Mouse (Mus musculus): Measurements from ENCODE around the gene Fgb.

The Fgb gene

DNA sequence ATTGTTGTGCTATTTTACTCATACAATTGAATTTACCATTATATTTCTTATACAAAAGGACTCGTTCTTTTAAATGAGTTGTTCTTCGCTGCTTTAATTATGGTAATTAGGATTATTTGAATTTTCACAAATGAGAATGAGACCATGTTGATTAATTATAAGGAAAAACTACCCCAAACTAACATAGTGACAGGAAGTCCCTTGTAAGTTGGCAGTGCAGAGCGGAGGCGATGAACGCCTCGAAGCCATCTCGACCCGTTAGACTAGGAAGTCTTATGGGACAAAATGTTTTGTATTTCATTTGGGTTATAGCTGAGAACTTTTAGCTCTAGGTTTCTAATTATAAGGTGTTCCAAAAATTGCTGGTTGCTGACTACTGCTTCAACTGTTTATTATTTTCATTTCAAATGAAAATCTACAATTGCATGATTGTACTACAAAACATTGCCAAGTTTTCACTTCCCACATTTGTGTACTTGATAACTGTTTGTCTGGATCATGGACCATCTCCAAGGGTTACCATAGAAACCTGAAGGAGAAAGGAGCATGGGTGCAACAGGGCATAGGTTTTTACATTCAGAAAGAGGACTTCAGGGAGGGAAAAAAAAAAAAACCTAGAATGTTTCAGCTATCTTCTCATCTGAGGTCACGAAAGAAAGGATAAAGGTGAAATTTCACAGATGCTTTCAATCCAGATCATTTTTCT lies 22.0 kb downstream of the Fgb start:
- DNase-seq (ENCODE audit: low read depth, low spot score): peak; percentile 20

- DNase-seq (ENCODE audit: low read depth, low spot score): no peak
These were observed 24.0 kb downstream of the Fgb start, which contains the start of gene Fga for GRCm38 (mm10) chr3:83025475-83026301. Fga (plus strand) TSS chr3:83026076.

DNA sequence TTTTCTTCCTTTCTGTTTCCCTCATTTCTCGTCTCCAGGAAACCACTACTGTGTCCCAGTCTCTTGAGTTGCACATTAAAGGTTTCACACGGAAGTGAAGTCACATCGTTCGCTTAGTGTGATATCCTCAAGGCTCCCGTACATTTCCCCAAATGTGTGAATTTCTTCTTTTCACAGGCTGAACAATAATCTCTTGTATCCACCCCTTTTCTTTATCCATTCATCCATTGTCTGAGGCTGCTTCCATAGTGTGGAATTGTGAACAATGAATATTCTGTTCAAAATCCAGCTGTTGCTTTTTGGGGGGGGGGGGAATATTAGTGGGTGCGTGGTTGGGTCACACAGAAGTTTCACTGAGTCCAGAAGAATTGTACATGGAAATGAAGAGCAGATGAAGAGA lies 24.6 kb downstream of the Fgb start:
- DNase-seq (ENCODE audit: low read depth, low spot score): no peak

- DNase-seq (ENCODE audit: low read depth, low spot score): no peak
These were observed 28.5 kb downstream of the Fgb start for GRCm38 (mm10) chr3:83021176-83021575.

DNA sequence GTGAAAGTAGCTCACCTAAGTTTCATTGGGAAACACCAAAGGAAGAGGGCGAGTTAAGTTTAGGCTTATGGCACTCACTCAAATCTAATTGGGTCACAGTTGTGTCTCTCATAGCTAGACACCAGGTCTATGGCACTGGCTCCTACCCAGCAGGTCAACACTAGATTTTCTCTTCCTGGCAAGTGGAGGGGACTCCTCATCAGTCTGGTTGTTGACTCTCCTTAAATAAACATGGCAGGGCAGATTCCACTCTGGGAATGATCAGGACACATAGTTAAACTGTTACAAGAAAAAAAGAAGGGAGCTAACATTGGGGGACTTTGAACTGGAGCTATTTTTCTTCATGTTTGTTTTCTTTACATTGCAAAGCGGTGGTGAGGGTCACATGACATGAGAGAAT lies 29.3 kb downstream of the Fgb start:
- DNase-seq (ENCODE audit: low read depth, low spot score): no peak

- no peak for DNase-seq (ENCODE audit: low read depth, low spot score)
These were observed 33.4 kb downstream of the Fgb start for GRCm38 (mm10) chr3:83016236-83016635.

- DNase-seq (ENCODE audit: low read depth, low spot score): no peak
These were observed 35.7 kb downstream of the Fgb start for GRCm38 (mm10) chr3:83013951-83014350.

DNA sequence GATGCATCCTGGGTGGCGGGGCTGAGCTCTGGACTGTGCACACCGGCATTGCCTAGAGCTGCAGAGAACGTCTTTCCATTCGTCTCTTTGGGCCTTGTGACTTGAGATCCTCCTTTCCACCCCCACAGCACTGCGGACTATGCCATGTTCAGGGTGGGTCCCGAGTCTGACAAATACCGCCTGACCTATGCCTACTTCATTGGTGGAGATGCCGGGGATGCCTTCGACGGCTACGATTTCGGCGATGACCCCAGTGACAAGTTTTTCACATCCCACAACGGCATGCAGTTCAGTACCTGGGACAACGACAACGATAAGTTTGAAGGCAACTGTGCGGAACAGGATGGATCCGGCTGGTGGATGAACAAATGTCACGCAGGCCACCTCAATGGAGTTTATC lies 37.0 kb downstream of the Fgb start:
- no peak for DNase-seq (ENCODE audit: low read depth, low spot score)

GRCm38 (mm10) chr3:83011565-83011964 lies 38.1 kb downstream of the Fgb start:
- DNase-seq (ENCODE audit: low read depth, low spot score): no peak

DNA sequence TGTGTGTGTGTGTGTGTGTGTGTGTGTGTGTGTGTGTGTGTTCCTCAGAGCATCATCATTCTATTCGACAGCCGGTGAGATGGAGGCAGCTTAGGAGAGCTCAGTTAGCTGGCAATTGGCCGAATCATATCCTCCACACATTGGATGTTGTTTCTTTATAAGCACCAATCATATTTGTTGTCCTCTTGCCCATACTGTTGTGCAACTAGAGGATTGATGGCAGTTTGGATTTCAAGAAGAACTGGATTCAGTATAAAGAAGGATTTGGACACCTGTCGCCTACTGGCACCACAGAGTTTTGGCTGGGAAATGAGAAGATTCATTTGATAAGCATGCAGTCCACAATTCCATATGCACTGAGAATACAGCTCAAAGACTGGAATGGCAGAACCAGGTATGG lies 38.5 kb downstream of the Fgb start:
- DNase-seq (ENCODE audit: low read depth, low spot score): no peak

DNA sequence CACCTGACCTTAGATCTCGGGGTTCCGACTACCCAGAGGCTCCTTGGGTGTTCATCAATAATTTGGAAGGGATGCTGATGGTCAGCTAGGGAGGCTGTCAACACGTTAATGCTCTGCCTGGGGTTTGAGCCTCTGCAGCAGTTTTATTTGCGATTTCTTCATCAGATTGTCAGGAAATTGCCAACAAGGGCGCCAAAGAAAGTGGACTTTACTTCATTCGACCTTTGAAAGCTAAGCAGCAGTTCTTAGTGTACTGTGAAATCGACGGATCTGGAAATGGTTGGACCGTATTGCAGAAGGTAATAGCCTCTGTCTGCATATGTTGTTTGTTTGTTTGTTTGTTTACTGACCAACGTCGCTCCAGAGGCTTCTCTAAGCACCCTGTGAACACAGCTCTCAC lies 39.4 kb downstream of the Fgb start:
- no peak for DNase-seq (ENCODE audit: low read depth, low spot score)

DNA sequence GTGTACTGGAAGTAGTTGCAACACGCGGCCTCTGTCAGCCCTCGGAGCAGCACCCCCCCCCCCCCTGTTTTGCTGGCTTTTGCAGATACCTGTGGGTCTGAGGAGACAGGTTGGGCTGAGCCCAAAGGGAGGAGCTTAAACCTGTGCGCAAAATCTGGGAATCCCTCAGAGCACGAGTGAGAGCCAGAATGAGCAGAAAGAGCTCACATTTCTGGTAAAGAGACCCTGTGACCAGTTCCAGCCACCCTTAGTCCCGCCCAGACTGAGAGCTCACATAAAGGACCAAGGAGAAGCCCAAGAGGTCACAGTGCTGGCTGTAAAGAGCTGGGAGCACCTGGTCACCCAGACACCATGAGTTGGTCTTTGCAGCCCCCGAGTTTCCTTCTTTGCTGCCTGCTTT lies 42.1 kb downstream of the Fgb start, which contains the start of gene Fgg:
Gene Fgg (plus strand): TSS at position 168 of the 400 bp plus-strand sequence.
- no peak for DNase-seq (ENCODE audit: low read depth, low spot score)

DNA sequence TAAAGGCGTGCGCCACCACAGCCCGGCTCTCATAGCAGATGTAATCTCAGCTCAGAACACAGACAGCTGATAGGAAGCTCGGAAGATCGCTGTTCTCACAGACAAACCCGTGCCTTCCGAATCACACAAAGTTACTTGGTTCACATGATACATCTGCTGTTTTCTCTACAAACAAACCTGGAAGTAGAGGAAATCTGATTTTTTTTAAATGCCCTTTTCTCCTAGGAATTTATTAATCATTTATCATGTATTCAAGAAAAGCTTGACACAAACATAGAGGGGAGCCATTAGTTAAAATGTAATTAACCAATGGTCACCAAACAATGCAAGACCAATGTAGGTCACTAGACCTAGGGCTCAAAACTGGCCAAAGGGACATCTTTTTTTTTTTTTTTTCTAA lies 44.9 kb downstream of the Fgb start:
- DNase-seq (ENCODE audit: low read depth, low spot score): no peak

GRCm38 (mm10) chr3:83003068-83003467 lies 46.6 kb downstream of the Fgb start:
- no peak for DNase-seq (ENCODE audit: low read depth, low spot score)

GRCm38 (mm10) chr3:83002191-83002590 lies 47.5 kb downstream of the Fgb start:
- DNase-seq (ENCODE audit: low read depth, low spot score): no peak

DNA sequence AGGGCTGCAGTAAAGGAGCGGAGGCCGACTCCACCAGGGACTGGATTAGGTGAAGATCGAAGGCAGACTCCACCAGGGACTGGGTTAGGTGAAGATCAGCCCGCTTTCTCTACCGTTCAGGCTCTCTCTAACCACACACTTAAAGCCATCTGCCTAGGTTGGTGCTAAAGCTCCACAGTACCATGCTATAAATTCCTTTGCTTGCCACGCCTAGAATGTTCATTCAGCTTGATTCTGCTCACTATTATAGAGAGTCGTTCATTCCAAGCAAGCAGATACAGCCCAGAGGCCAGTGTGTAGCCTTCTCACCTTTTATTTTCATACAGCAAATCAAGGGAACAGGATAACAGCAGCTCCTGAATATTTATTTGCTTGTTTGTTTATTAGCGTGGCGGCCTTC lies 49.7 kb downstream of the Fgb start:
- DNase-seq (ENCODE audit: low read depth, low spot score): no peak

DNA sequence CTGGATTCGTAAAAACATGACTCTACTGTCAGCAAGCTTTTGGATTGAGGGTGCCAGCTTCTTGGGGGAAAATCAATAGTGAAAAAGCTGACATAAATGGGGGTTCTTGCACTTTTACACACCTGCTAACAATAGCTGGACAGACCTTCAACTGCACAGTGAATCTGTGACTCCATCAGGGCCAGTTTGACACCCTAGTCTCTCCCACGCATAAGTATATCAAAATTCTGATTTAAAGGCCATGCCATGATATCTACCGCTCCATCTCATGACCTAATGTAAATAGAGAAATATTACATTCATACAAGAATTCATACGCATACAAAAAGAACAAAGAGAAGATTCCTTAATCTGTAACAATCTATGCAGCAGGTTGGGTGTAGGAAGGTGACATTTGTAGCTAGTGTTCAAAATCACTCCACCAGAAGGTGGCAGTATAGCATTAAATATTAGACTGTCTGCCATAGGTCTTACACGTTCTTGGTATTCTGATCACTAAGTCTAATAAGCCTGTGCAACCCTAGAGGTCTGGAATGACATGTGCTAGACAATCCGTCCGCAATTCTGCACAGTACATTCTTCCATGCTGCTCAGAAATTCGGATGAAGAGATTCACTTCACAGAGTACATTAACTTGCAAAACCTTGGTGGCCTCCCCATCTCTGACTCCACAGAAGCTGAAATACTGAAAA lies 50.7 kb downstream of the Fgb start:
- peak; percentile 66 for DNase-seq (ENCODE audit: low read depth, low spot score)

DNA sequence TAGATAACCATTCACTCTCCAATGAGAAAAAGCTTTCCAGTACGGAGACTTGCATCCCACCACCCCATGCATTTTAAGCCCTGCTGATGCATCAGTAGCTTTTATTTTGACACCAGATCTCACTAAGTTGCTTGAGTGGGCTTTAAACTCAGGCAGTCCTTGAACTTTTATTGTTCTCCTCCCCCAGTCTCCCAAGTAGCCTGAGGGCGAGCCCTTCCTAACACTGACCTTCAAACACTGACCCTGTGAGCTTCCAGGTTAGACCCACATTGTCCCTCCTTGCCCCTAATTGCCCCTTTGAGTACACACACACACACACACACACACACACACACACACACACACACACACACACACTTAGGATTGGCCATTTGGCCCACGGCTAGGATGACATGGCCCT lies 53.0 kb downstream of the Fgb start:
- no peak for DNase-seq (ENCODE audit: low read depth, low spot score)

DNA sequence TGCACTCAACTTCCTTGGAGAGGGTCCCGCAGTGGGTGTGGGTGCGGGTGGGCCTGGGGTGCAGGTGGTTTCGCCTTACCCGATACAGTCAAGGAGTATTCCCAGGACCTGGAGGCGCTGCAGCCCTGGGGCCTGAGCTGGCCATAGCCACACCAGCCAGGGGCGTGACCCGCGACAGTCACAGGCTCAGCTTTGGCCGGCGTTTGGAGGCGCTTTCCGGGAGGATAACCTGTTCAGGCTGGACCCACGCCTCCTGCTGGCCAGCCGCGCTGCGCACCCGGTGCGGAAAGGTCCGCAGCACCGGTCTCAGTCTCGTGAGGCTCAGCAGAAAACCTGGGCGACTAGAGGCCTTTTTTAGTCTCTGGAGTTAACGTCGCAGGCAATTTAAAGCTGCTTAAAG lies 54.3 kb downstream of the Fgb start:
- DNase-seq (ENCODE audit: low read depth, low spot score): no peak

DNA sequence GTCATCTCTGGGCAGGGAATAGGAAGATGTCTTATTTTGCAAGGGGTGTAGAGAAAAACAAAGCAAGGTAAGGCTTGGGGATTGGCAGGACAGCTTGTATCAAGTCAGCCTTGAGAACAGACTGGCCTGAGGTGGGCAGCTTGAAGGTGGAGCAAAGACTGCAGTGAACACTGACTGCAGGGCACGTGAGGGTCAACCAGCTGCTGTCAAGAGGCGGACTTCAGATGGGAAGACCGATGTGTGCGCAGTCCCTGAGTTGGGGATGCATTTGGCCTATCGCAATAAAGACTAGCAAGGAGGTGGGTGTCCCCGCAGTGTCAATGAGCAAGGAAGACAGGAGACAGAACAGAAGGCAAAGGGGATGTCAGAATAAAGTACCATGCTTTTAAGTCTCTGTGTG lies 56.7 kb downstream of the Fgb start:
- no peak for DNase-seq (ENCODE audit: low read depth, low spot score)

GRCm38 (mm10) chr3:82991963-82992362 lies 57.7 kb downstream of the Fgb start:
- no peak for DNase-seq (ENCODE audit: low read depth, low spot score)

All from brain, embryonic 18.5 days (tissue).